Mouse (Mus musculus): ENCODE measurements around the gene Hbb-bh1. TPM values are rescaled to one million over a fixed set of nuclear protein-coding genes. Genes with fewer than 3 reads are reported as not detected.
"Not testable (repeated sequence)": the region's sequence is repeated elsewhere in the genome, so short reads cannot be mapped to it uniquely, and the experiment has no call there.

The Hbb-bh1 gene
- polyA plus RNA-seq, 1 experiment: not detected

DNA sequence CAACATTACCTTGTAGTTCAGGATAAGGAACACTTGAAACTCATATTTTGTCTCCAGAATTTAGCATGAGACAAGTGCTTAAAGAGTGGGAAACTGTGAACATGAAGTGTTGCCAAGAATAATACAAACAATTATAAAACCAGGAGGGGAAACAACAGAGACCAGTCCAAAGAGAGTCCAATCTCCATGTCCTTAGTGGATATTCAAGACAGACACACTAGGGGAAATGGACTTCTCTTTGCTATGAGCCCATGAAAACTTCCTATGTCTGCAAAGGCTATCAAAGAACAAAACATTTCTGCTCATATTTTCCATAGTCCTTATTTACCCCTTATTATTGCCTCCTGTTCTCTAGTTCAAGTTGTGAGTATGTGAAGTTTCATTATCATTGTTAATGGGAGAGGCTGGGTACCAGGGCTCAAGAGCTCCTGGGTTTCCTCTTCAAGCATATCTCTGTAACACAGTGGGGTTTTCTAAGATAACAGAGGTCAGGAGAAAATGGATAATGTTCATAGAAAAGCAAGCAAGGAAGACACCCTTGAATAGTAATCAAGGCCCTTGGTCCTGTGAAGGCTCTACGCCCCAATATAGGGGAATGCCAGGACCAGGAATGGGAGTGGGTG is 31.6 kb downstream of the Hbb-bh1 start:
- TF ChIP-seq MAX (IDR thresholded peaks at IDR 0.05): no peak
- no peak for TF ChIP-seq USF1 (IDR thresholded peaks at IDR 0.05; ENCODE audit: low read depth)
- no peak for TF ChIP-seq CEBPB (IDR thresholded peaks at IDR 0.05; ENCODE audit: low read depth)
- no peak for TF ChIP-seq MYOD1 (IDR thresholded peaks at IDR 0.05; ENCODE audit: control insufficient read depth, insufficient read length, low read depth)
- no peak for TF ChIP-seq CTCF (IDR thresholded peaks at IDR 0.05; ENCODE audit: control insufficient read depth, insufficient read depth, insufficient read length)
- TF ChIP-seq MYOG (IDR thresholded peaks at IDR 0.05; ENCODE audit: control insufficient read depth, extremely low read depth, insufficient read length): no peak
- TF ChIP-seq FOSL1 (IDR thresholded peaks at IDR 0.05; ENCODE audit: insufficient read depth, low read length, poor library complexity, severe bottlenecking): no peak
- Histone ChIP-seq H3ac (ENCODE audit: control insufficient read depth, insufficient read length, low read depth) (no peak overlapping the region), H3K27me3 (ENCODE audit: control insufficient read depth, insufficient read depth, insufficient read length) (no peaks in the 10 kb centered on the region), H3K4me3 (ENCODE audit: insufficient read depth, poor library complexity, severe bottlenecking) (no peak overlapping the region), H3K79me3 (ENCODE audit: low read depth) (no peaks in the 10 kb centered on the region), H3K79me2 (ENCODE audit: control insufficient read depth, insufficient read depth) (no peaks in the 10 kb centered on the region), H3K36me3 (ENCODE audit: control insufficient read depth, insufficient read depth) (no peaks in the 10 kb centered on the region)

DNA sequence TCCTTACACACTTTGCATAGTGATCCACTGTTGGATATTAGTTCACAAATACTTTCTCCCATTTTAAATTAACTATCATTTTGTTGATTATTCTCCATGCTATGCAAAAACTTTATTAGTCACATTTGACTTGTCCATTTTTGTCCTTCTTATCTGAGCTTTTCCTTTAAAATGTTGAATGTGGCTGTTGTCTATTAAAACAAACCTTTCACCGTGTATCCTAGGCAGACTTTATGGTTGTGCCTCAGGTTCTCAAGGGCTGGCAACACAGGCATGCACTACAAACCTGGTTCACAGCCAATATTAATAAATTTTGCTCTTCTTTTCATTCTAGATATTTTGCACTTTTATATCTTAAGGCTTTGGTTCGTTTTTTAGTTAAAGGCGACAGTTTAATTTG is 32.2 kb downstream of the Hbb-bh1 start:
- H3ac ChIP-seq (ENCODE audit: control insufficient read depth, insufficient read length, low read depth): no peak overlapping the region
- H3K79me3 ChIP-seq (ENCODE audit: low read depth): no peaks in the 10 kb centered on the region
- no peaks in the 10 kb centered on the region for H3K36me3 ChIP-seq (ENCODE audit: control insufficient read depth, insufficient read depth)
- no peak overlapping the region for H3K4me3 ChIP-seq (ENCODE audit: insufficient read depth, poor library complexity, severe bottlenecking)
- TF ChIP-seq CTCF (IDR thresholded peaks at IDR 0.05; ENCODE audit: control insufficient read depth, insufficient read depth, insufficient read length) (no peak), MYOG (IDR thresholded peaks at IDR 0.05; ENCODE audit: control insufficient read depth, extremely low read depth, insufficient read length) (no peak), MAX (IDR thresholded peaks at IDR 0.05) (no peak), FOSL1 (IDR thresholded peaks at IDR 0.05; ENCODE audit: insufficient read depth, low read length, poor library complexity, severe bottlenecking) (no peak), USF1 (IDR thresholded peaks at IDR 0.05; ENCODE audit: low read depth) (no peak), MYOD1 (IDR thresholded peaks at IDR 0.05; ENCODE audit: control insufficient read depth, insufficient read length, low read depth) (no peak)
- no peaks in the 10 kb centered on the region for H3K79me2 ChIP-seq (ENCODE audit: control insufficient read depth, insufficient read depth)
- no peaks in the 10 kb centered on the region for H3K27me3 ChIP-seq (ENCODE audit: control insufficient read depth, insufficient read depth, insufficient read length)

GRCm38 (mm10) chr7:103810296-103810695 is 32.7 kb downstream of the Hbb-bh1 start:
- H3K36me3 ChIP-seq (ENCODE audit: control insufficient read depth, insufficient read depth): no peaks in the 10 kb centered on the region
- no peak overlapping the region for H3ac ChIP-seq (ENCODE audit: control insufficient read depth, insufficient read length, low read depth)
- no peak overlapping the region for H3K4me3 ChIP-seq (ENCODE audit: insufficient read depth, poor library complexity, severe bottlenecking)
- TF ChIP-seq MYOG (IDR thresholded peaks at IDR 0.05; ENCODE audit: control insufficient read depth, extremely low read depth, insufficient read length) (no peak), CEBPB (IDR thresholded peaks at IDR 0.05; ENCODE audit: low read depth) (no peak), USF1 (IDR thresholded peaks at IDR 0.05; ENCODE audit: low read depth) (no peak), MYOD1 (IDR thresholded peaks at IDR 0.05; ENCODE audit: control insufficient read depth, insufficient read length, low read depth) (no peak), CTCF (IDR thresholded peaks at IDR 0.05; ENCODE audit: control insufficient read depth, insufficient read depth, insufficient read length) (no peak), FOSL1 (IDR thresholded peaks at IDR 0.05; ENCODE audit: insufficient read depth, low read length, poor library complexity, severe bottlenecking) (no peak), MAX (IDR thresholded peaks at IDR 0.05) (no peak)
- H3K79me2 ChIP-seq (ENCODE audit: control insufficient read depth, insufficient read depth): no peaks in the 10 kb centered on the region
- H3K27me3 ChIP-seq (ENCODE audit: control insufficient read depth, insufficient read depth, insufficient read length): no peaks in the 10 kb centered on the region
- no peaks in the 10 kb centered on the region for H3K79me3 ChIP-seq (ENCODE audit: low read depth)

GRCm38 (mm10) chr7:103809801-103810155 is 33.2 kb downstream of the Hbb-bh1 start:
- Histone ChIP-seq H3K27me3 (ENCODE audit: control insufficient read depth, insufficient read depth, insufficient read length) (no peaks in the 10 kb centered on the region), H3K4me3 (ENCODE audit: insufficient read depth, poor library complexity, severe bottlenecking) (no peak overlapping the region), H3ac (ENCODE audit: control insufficient read depth, insufficient read length, low read depth) (no peak overlapping the region), H3K79me3 (ENCODE audit: low read depth) (no peaks in the 10 kb centered on the region), H3K36me3 (ENCODE audit: control insufficient read depth, insufficient read depth) (no peaks in the 10 kb centered on the region), H3K79me2 (ENCODE audit: control insufficient read depth, insufficient read depth) (no peaks in the 10 kb centered on the region)
- TF ChIP-seq CTCF (IDR thresholded peaks at IDR 0.05; ENCODE audit: control insufficient read depth, insufficient read depth, insufficient read length): no peak
- TF ChIP-seq USF1 (IDR thresholded peaks at IDR 0.05; ENCODE audit: low read depth): no peak
- no peak for TF ChIP-seq FOSL1 (IDR thresholded peaks at IDR 0.05; ENCODE audit: insufficient read depth, low read length, poor library complexity, severe bottlenecking)
- no peak for TF ChIP-seq MYOG (IDR thresholded peaks at IDR 0.05; ENCODE audit: control insufficient read depth, extremely low read depth, insufficient read length)
- TF ChIP-seq CEBPB (IDR thresholded peaks at IDR 0.05; ENCODE audit: low read depth): no peak
- no peak for TF ChIP-seq MAX (IDR thresholded peaks at IDR 0.05)
- no peak for TF ChIP-seq MYOD1 (IDR thresholded peaks at IDR 0.05; ENCODE audit: control insufficient read depth, insufficient read length, low read depth)

DNA sequence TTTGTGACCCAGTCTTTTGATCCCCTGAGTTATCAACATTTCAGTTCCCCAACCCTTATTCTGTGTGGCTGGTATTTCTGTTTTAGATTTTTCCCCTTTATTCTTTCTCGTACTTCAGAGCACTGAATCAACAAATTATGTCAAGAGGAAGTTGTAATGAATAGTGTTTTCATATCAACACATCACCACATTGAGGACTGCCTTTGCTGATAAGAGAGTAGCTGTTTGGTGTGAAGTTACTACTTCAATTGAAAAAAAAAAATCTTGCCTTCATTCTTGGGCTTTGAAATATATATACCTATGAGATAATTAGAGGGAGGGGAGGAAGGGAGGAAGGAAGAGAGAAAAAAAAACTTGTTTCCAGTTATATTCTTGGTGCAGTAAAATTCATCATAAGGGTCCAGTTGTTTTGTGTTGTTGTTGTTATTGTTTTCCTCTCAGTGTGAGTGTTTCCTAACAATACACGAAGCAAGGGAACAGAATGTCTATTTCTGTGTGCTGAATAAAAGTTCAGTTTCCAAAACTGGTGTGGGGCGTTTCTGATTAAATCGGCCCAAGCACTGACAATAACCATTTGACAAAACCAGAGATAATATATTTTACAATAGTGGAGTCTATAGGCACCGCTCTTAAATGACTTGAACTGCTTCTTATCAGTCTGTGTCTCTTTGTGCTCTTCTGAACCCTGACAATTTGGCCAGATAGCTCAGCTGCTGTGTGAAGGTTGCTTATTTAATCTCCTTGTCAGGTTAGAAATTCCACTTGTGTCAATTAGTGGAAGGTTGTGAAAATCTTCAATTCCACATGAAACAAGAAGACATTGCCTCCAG is 33.8 kb downstream of the Hbb-bh1 start:
- no peaks in the 10 kb centered on the region for H3K27me3 ChIP-seq (ENCODE audit: control insufficient read depth, insufficient read depth, insufficient read length)
- no peak overlapping the region for H3ac ChIP-seq (ENCODE audit: control insufficient read depth, insufficient read length, low read depth)
- no peaks in the 10 kb centered on the region for H3K36me3 ChIP-seq (ENCODE audit: control insufficient read depth, insufficient read depth)
- no peak overlapping the region for H3K4me3 ChIP-seq (ENCODE audit: insufficient read depth, poor library complexity, severe bottlenecking)
- TF ChIP-seq MYOD1 (IDR thresholded peaks at IDR 0.05; ENCODE audit: control insufficient read depth, insufficient read length, low read depth) (no peak), CTCF (IDR thresholded peaks at IDR 0.05; ENCODE audit: control insufficient read depth, insufficient read depth, insufficient read length) (no peak), USF1 (IDR thresholded peaks at IDR 0.05; ENCODE audit: low read depth) (no peak), MAX (IDR thresholded peaks at IDR 0.05) (no peak), CEBPB (IDR thresholded peaks at IDR 0.05; ENCODE audit: low read depth) (no peak), MYOG (IDR thresholded peaks at IDR 0.05; ENCODE audit: control insufficient read depth, extremely low read depth, insufficient read length) (no peak), FOSL1 (IDR thresholded peaks at IDR 0.05; ENCODE audit: insufficient read depth, low read length, poor library complexity, severe bottlenecking) (no peak)
- no peaks in the 10 kb centered on the region for H3K79me3 ChIP-seq (ENCODE audit: low read depth)
- H3K79me2 ChIP-seq (ENCODE audit: control insufficient read depth, insufficient read depth): no peaks in the 10 kb centered on the region

DNA sequence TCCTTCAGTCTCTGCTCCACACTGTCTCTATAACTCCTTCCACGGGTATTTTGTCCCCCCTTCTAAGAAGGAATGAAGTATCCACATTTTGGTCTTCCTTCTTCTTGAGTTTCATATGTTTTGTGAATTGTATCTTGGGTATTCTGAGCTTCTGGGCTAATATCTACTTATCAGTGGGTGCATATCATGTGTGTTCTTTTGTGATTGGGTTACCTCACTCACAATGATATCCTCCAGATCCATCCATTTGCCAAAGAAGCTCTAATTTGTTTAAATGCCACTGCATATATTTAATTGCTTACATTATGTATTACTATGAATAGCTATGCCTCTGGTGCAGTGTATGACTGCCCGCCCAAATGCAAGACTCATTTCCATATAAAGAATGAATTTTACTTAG is 34.8 kb downstream of the Hbb-bh1 start:
- not testable (repeated sequence) for H3ac ChIP-seq (ENCODE audit: control insufficient read depth, insufficient read length, low read depth); H3K79me2 ChIP-seq (ENCODE audit: control insufficient read depth, insufficient read depth); H3K79me3 ChIP-seq (ENCODE audit: low read depth); H3K36me3 ChIP-seq (ENCODE audit: control insufficient read depth, insufficient read depth); H3K27me3 ChIP-seq (ENCODE audit: control insufficient read depth, insufficient read depth, insufficient read length); H3K4me3 ChIP-seq (ENCODE audit: insufficient read depth, poor library complexity, severe bottlenecking)
